Mouse (Mus musculus) embryonic facial prominence, embryonic 14.5 days (tissue): ENCODE results near the gene Krt9. TPM values are rescaled to one million over a fixed set of nuclear protein-coding genes. Genes with fewer than 3 reads are reported as not detected.

Experiments
- ATAC-seq: fragments of 200-750 bp; cut with Nextera tagmentation; 2 replicates; pipeline ENCODE4 v1.8.0; 2017; ENCODE audit warnings: low read depth, moderate number of reproducible peaks, moderate TSS enrichment
- DNase-seq: peaks from one replicate; pipeline ENCODE4 v3.0.0-alpha.2; 2015; ENCODE audit warnings: low spot score
- H3K27ac ChIP-seq: fragments of 300-500 bp; sonication (generic); replicated peaks from 2 replicates; pipeline ENCODE4 v1.5.1; 2014; ENCODE audit warnings: low read depth, mild to moderate bottlenecking, low read length, moderate library complexity
- H3K27me3 ChIP-seq: fragments of 300-500 bp; sonication (generic); replicated peaks from 2 replicates; pipeline ENCODE4 v1.6.1; 2014; ENCODE audit warnings: low read length; ENCODE audit not compliant: control insufficient read depth, insufficient read depth
- H3K36me3 ChIP-seq: fragments of 300-500 bp; sonication (generic); 2 replicates; pipeline ENCODE4 v1.6.1; 2014; ENCODE audit warnings: low read length, mixed read lengths; ENCODE audit not compliant: control insufficient read depth, insufficient read depth
- H3K4me1 ChIP-seq: fragments of 300-500 bp; sonication (generic); 2 replicates; pipeline ENCODE4 v1.6.1; 2014; ENCODE audit warnings: antibody characterized with exemption, low read length; ENCODE audit not compliant: control insufficient read depth, insufficient read depth
- H3K4me2 ChIP-seq: fragments of 300-500 bp; sonication (generic); 2 replicates; pipeline ENCODE4 v1.6.1; 2014; ENCODE audit warnings: low read depth, mild to moderate bottlenecking, low read length, moderate library complexity, mixed read lengths
- H3K4me3 ChIP-seq: fragments of 300-500 bp; sonication (generic); 2 replicates; pipeline ENCODE4 v1.5.1; 2014; ENCODE audit warnings: low read depth, mild to moderate bottlenecking, low read length
- H3K9ac ChIP-seq: fragments of 300-500 bp; sonication (generic); 2 replicates; pipeline ENCODE4 v1.6.1; 2014; ENCODE audit warnings: low read depth, mild to moderate bottlenecking, low read length, moderate library complexity, mixed read lengths
- H3K9me3 ChIP-seq: fragments of 300-500 bp; sonication (generic); 2 replicates; pipeline ENCODE4 v1.6.1; 2016; ENCODE audit warnings: low read length; ENCODE audit not compliant: control insufficient read depth
- WGBS: fragments of 180-500 bp; shearing (Covaris S2); extraction: QIAGEN DNeasy Blood & Tissue Kit; methylation state at CpG from one replicate; pipeline ENCODE4 v1.1.7; 2014; 5-methylcytosine and 5-hydroxymethylcytosine counted together
- polyA plus RNA-seq: library from polyadenylated mRNA; unstranded; fragments of >200 nt; fragmentation: Nextera tagmentation; extraction: Ambion mirVana; gene quantifications from 2 replicates; pipeline ENCODE4 v1.2.1, GENCODE M21; 2014

Krt9 gene
- polyA plus RNA-seq, 1 experiment from 2014 or later: not detected

DNA sequence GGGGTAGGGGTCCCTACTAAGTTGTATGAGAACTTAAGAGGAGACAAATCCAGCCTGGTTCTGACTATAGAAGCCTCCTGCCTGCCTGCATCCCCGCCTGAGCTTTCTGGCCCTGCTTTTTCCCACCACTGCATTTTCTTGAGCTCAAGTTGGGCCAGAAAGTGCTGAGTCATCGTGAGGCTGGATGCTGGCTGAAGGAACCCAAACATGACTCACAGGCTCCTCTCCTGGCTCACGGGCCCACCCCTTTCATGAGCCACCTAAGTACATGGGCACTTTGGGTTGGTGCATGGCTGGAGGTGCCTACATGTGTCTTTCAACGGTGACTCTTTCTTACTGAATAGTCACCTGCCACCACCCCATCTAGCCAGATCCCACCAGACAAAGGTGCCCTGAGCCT, 5.6 kb upstream of the Krt9 start:
- WGBS: 71% methylated on average over 4 of the region's 4 CpGs
- H3K9ac ChIP-seq: no peak overlapping the region
- H3K4me2 ChIP-seq: no peak overlapping the region
- H3K4me1 ChIP-seq: no peaks in the 10 kb centered on the region
- H3K4me3 ChIP-seq: no peak overlapping the region
- no peak for ATAC-seq
- no peak overlapping the region for H3K27ac ChIP-seq
- H3K36me3 ChIP-seq: no peaks in the 10 kb centered on the region
- H3K27me3 ChIP-seq: no peaks in the 10 kb centered on the region
- no peaks in the 10 kb centered on the region for H3K9me3 ChIP-seq
- DNase-seq: no peak

DNA sequence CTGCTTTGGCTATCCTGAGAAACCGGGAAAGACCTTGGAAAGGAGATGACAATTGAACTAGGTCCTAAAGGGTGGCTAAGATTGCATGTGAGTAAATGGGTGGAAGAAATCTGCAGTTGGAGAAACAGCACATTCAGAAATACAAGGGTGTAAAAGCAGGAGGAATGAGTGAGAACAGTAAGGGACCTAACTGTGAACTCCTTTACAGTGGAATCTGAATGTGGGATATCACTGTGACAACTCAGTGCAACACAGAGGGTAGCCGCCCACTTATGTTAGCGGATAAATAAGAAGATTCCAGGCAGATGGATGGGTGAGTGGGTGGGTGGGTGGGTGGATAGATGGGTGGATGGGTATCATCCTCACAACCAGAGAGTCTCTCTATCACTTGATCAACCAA, 1.2 kb downstream of the Krt9 start:
- H3K27ac ChIP-seq: no peak overlapping the region
- no peaks in the 10 kb centered on the region for H3K9me3 ChIP-seq
- H3K4me3 ChIP-seq: no peak overlapping the region
- no peak for ATAC-seq
- no peak overlapping the region for H3K9ac ChIP-seq
- no peak for DNase-seq
- no peaks in the 10 kb centered on the region for H3K36me3 ChIP-seq
- no peaks in the 10 kb centered on the region for H3K27me3 ChIP-seq
- H3K4me1 ChIP-seq: no peaks in the 10 kb centered on the region
- WGBS: 94% methylated on average over 3 of the region's 3 CpGs
- no peak overlapping the region for H3K4me2 ChIP-seq

DNA sequence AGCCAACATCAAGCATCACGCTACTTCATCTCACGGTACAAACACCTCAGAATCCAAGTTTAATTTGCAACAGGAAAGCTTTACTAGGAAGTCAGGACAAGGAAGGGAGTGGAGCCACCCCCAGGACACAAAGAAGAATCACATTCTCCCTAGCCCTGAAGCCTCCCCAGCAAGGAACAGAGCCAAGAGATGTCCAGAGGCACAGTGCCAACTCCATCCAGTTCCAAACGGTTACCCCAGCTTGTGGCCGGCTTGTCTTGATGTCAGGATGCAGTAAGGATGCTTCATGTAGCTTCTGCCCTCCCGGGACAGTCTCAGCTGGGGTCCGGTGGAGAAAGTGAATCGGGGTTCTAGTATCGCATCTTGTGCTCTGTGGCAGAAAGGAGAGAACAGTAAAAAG, 6.3 kb downstream of the Krt9 start:
- DNase-seq: no peak
- ATAC-seq: no peak
- Histone ChIP-seq H3K4me2 (no peak overlapping the region), H3K9me3 (no peaks in the 10 kb centered on the region), H3K4me3 (no peak overlapping the region), H3K27me3 (no peaks in the 10 kb centered on the region), H3K4me1 (no peaks in the 10 kb centered on the region), H3K27ac (no peak overlapping the region), H3K9ac (no peak overlapping the region), H3K36me3 (no peaks in the 10 kb centered on the region)
- 80% methylated on average over 8 of the region's 8 CpGs for WGBS

DNA sequence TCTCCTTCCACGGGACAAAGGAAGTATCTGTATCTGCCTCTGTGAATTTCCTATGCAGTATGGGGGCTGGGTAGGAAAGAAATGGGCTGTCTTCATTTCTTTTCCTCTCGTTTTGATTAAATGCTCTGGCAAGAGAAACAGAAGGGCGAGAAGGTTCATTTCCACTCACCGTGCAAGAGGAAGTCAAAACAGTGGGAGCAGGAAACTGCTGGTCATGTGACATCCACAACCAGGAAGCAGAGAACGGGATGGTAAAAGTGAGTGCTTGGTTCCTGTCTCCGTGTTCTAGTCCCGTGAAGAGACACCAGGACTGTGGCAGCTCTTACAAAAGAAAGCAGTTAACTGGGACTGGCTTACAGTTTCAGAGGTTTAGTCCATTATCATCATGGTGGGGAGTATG, 11.3 kb downstream of the Krt9 start:
- no peak for DNase-seq
- no peak for ATAC-seq
- Histone ChIP-seq H3K4me3 (no peak overlapping the region), H3K4me2 (no peak overlapping the region), H3K9ac (no peak overlapping the region), H3K27ac (no peak overlapping the region), H3K4me1 (no peaks in the 10 kb centered on the region), H3K36me3 (no peaks in the 10 kb centered on the region), H3K27me3 (no peaks in the 10 kb centered on the region), H3K9me3 (no peaks in the 10 kb centered on the region)
- 71% methylated on average over 7 of the region's 7 CpGs for WGBS

DNA sequence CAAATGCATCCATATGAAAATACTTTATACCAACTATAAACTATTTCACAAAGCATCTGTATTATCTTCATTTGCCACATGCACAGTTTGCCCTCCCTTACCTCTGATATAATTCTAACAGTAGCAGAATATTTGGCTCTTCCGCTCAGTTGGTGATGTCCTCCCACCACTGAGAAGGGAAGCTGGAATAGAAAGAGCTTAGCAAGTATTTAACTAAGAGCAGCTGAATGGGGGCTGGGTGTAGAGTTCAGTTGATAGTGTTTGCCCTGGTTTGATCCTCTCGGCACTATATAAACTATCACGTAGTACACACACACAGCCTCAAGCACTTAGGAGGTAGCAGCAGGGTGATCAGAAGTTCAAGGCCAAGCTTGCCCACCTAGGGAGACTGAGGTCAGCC, 13.8 kb downstream of the Krt9 start:
- H3K4me1 ChIP-seq: no peaks in the 10 kb centered on the region
- 70% methylated on average over 3 of the region's 3 CpGs for WGBS
- H3K9me3 ChIP-seq: no peaks in the 10 kb centered on the region
- DNase-seq: no peak
- no peak overlapping the region for H3K4me3 ChIP-seq
- no peak overlapping the region for H3K9ac ChIP-seq
- no peaks in the 10 kb centered on the region for H3K27me3 ChIP-seq
- no peak for ATAC-seq
- H3K36me3 ChIP-seq: no peaks in the 10 kb centered on the region
- no peak overlapping the region for H3K4me2 ChIP-seq
- no peak overlapping the region for H3K27ac ChIP-seq

DNA sequence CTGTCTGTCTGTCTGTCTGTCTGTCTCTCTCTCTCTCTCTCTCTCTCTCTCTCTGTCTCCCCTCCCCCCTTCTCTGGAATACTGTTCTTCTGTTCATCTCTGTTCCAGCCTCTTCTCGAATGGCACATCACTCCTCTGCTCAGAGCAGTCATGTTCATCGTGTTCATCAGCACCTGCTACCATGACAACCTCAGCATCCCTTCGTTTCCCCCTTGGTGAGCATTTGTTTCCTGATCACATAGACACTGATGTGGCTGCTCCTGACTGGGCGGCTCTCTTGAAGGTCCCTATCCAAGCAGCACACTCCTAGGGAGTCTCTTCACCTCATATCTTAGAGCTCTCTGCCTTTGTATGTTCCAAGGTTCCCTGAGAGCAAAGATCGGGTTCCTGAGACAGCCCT, 14.7 kb downstream of the Krt9 start:
- Histone ChIP-seq H3K4me3 (no peak overlapping the region), H3K4me1 (no peaks in the 10 kb centered on the region), H3K27ac (no peak overlapping the region), H3K9ac (no peak overlapping the region), H3K4me2 (no peak overlapping the region), H3K9me3 (no peaks in the 10 kb centered on the region), H3K36me3 (no peaks in the 10 kb centered on the region), H3K27me3 (no peaks in the 10 kb centered on the region)
- DNase-seq (no peak), ATAC-seq (no peak)
- WGBS: 75% methylated on average over 5 of the region's 5 CpGs

DNA sequence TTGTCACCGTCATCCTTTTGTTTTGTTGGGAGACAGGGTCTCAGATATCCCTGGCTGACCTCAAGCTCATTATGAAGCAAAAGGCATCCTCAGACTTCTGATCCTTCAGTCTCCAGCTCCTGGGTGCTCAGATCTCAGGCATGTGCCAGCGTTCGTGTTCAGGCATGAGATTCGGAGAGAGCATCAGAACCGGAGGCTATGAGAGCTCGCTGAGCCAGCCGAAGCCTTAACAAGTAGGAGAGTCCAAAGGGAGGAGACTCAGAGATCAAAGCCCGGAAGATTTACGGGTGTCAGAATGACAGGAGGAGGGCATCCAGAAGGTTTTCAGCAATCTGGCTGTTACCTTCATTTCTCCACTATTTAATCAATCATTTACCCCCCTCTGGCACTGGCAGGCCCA, 16.3 kb downstream of the Krt9 start:
- DNase-seq (peak; percentile 74), ATAC-seq (no peak)
- 71% methylated on average over 9 of the region's 9 CpGs for WGBS
- Histone ChIP-seq H3K36me3 (no peaks in the 10 kb centered on the region), H3K27me3 (no peaks in the 10 kb centered on the region), H3K4me1 (no peaks in the 10 kb centered on the region), H3K27ac (no peak overlapping the region), H3K9ac (no peak overlapping the region), H3K4me3 (no peak overlapping the region), H3K4me2 (no peak overlapping the region), H3K9me3 (no peaks in the 10 kb centered on the region)

DNA sequence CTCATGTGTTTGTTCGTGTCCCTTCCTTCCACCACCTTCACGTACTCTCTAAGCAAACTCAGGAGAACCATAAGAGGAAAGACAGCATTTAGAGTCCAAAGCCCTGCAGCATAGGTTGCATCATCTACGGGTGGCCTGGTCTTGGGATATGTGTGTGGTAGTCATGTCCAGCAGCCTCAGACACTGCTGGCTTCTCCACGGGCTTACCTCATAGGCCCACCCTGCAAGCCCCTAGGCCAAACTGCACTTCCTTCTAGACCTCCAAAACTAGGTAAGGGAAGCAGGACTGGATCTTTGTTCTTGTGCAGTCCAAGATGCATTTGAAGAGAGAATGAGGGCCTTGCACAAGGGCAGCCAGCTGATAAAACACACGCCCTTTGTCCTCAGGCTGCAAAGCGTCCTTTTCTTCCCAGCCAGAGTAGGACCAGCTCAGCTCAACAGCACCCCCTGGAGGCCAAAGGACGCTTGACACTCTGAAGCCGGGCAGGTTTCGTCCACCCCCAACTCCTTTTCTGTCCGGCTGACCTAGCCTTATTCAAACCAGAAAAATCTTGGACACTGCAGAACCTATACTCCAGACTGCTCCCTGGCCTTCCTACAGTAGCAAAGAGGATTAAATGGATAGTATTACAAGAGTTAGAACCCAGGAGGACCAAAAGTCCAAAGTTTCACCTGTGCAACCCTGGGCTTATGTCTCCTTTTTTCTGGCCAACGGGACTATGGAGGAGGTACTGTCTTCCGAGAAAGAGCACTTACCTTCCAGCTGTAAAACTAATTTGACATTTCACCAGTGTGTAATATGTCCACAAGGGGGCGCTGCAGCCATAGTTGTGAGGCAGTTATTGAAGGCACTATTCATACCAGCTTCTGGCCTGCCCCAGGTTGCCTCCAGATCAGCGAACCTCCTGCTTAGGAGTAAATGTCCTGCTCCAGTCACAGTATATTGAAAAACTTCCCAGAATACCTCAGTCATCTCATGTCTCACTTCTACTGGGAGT, 24.0 kb downstream of the Krt9 start:
- no peaks in the 10 kb centered on the region for H3K27me3 ChIP-seq
- ATAC-seq: peak; percentile 53; the same call in 1 of the 2 replicates
- 30% methylated on average over 14 of the region's 14 CpGs for WGBS

DNA sequence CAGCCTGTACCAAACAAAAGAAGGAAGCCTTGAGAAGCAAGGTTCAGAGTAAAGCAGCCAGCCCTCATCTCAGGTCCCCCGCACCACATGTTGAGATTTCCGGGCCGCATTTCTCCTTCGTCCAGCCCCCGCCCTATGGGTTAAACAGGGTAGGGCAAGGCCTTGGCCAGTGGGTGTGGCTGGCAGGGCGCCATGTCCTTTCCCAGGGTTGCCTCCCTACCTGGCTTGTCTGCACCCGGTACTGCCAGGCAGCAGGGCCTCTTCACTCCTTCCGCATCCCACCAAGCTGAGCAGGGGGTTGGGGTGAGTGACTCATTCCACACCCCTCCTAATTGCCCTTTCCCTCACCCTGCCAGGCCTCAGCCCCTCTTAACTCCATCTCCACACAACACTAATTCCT, 25.0 kb downstream of the Krt9 start:
- 67% methylated on average over 8 of the region's 8 CpGs for WGBS
- Histone ChIP-seq H3K4me3 (no peak overlapping the region), H3K36me3 (no peaks in the 10 kb centered on the region), H3K9me3 (no peaks in the 10 kb centered on the region), H3K4me2 (no peak overlapping the region), H3K27me3 (no peaks in the 10 kb centered on the region), H3K9ac (no peak overlapping the region), H3K4me1 (no peaks in the 10 kb centered on the region; the same call in 1 of the 2 replicates), H3K27ac (no peak overlapping the region)
- DNase-seq (peak; percentile 31), ATAC-seq (0 out of 2 replicates have a peak, but pooled peaks have one; percentile 30)

More for the DNA sequence above, 24.0 kb downstream of the Krt9 start:
- Histone ChIP-seq H3K36me3 (no peaks in the 10 kb centered on the region), H3K9me3 (no peaks in the 10 kb centered on the region), H3K4me1 (no peaks in the 10 kb centered on the region; the same call in 1 of the 2 replicates), H3K9ac (no peak overlapping the region), H3K27ac (no peak overlapping the region), H3K4me2 (no peak overlapping the region), H3K4me3 (no peak overlapping the region)
- peak; percentile 68 for DNase-seq
